Mouse (Mus musculus) heart, adult 2 months (tissue): ENCODE measurements around the gene Sh3bp4.

Experiments used
- CTCF ChIP-seq: fragments of 200-600 bp; IDR thresholded peaks from 2 replicates; pipeline ENCODE4 v1.8.1; 2022; ENCODE audit warnings: antibody characterized with exemption, mild to moderate bottlenecking, moderate library complexity
- EP300 ChIP-seq: fragments of 200-500 bp; IDR thresholded peaks from 2 replicates; pipeline ENCODE4 v1.6.1; 2011; ENCODE audit warnings: low read depth, low read length, control low read depth; ENCODE audit not compliant: insufficient read depth
- POLR2A ChIP-seq: fragments of 200-500 bp; IDR thresholded peaks from 2 replicates; pipeline ENCODE4 v1.6.1; 2011; ENCODE audit warnings: mild to moderate bottlenecking, low read depth, low read length, control low read depth; ENCODE audit not compliant: insufficient read depth

GRCm38 (mm10) chr1:89063800-89064199 is 6.4 kb upstream of the Sh3bp4 start:
- TF ChIP-seq CTCF = no peak
- TF ChIP-seq POLR2A = no peak
- TF ChIP-seq EP300 = no peak
